Mouse (Mus musculus) common myeloid progenitor, adult 5-6 weeks (primary cell): ENCODE measurements at regions not wholly inside any gene's neighbourhood (a gene's known extent, or its start where the extent isn't known, plus 50 kb on each side); places are given as distances from the start of the nearest gene placed in this dataset.

ENCODE experiments used
- ATAC-seq: replicated peaks from 2 replicates; pipeline ENCODE4 v1.8.0; 2016; ENCODE audit warnings: low read depth, mild to moderate bottlenecking, moderate TSS enrichment, inconsistent platforms; ENCODE audit not compliant: poor library complexity, severe bottlenecking

GRCm38 (mm10) chr8:128559004-128559662 is 126.3 kb upstream of the Itgb1 start:
- ATAC-seq: peak; percentile 50; the same call in 1 of the 2 replicates

GRCm38 (mm10) chr8:128560418-128560817 is 125.0 kb upstream of the Itgb1 start:
- peak; percentile 65 for ATAC-seq

GRCm38 (mm10) chr8:128561016-128561415 is 124.4 kb upstream of the Itgb1 start:
- no peak for ATAC-seq

GRCm38 (mm10) chr8:128562625-128563024 is 122.8 kb upstream of the Itgb1 start:
- ATAC-seq: peak; percentile 23; the same call in 1 of the 2 replicates

GRCm38 (mm10) chr8:128563744-128564143 is 121.7 kb upstream of the Itgb1 start:
- ATAC-seq: no peak

- no peak for ATAC-seq
Measured at GRCm38 (mm10) chr8:128572291-128572690, 113.2 kb upstream of the Itgb1 start.

- peak; percentile 65 for ATAC-seq
Measured at GRCm38 (mm10) chr8:128594114-128594513, 91.3 kb upstream of the Itgb1 start.

- ATAC-seq: peak; percentile 53
Measured at GRCm38 (mm10) chr8:128594780-128595179, 90.7 kb upstream of the Itgb1 start.

GRCm38 (mm10) chr8:128605588-128605987 is 79.9 kb upstream of the Itgb1 start:
- ATAC-seq: no peak

GRCm38 (mm10) chr8:128608876-128609275 is 76.6 kb upstream of the Itgb1 start:
- ATAC-seq: no peak

GRCm38 (mm10) chr8:128612607-128613006 is 72.8 kb upstream of the Itgb1 start:
- no peak for ATAC-seq

GRCm38 (mm10) chr8:128617854-128618253 is 67.6 kb upstream of the Itgb1 start:
- ATAC-seq: no peak

GRCm38 (mm10) chr8:128619086-128619485 is 66.4 kb upstream of the Itgb1 start:
- ATAC-seq: no peak
